Mouse (Mus musculus): ENCODE measurements around the gene Slc4a7. TPM values are rescaled to one million over a fixed set of nuclear protein-coding genes. Genes with fewer than 3 reads are reported as not detected.
"Not testable (repeated sequence)": the region's sequence is repeated elsewhere in the genome, so short reads cannot be mapped to it uniquely, and the experiment has no call there.

Gene Slc4a7
- total RNA-seq, 2 experiments from 2014 or later = 16.6 to 17.5 TPM

DNA sequence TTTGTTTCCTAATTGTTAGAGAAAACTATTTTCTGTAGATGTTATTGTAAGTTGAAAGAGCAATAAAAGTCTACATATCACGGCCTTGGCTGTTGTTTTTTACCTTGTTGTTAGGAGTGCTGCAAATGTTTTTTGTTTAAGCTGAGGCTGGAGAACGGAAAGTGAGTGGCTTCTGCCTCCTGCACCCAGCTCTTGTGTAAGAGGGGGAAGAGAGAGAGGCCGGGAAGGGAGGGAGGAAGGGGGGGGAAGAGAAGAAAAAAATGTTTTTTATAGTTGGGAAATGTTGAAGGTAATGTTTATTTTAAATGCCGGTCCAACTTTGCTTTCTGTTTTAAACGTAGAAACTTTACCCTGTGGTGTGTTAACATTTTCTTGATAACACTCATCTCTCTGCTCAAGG, 97.8 kb downstream of the Slc4a7 start:
- DNase-seq (ENCODE audit: low spot score in 2 of 2) = no peak

DNA sequence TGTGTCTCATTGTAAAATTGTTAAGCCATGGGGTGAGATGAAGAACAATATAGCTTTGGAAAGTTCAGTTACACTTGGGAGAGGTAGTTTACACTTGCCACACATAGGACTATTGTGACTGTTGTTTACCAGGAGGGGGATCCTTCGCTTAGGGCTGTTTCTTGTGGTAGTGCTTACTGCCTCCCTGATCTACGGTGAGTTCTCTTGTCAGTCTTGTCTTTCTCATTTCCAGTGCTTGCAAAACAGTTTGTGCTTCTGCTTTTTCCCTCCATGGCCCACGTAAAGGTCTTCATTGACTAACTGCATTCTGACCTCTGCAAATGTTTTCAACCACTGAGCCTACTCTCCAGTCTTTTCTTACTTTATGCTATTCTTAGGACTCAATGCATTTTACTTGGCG, 98.3 kb downstream of the Slc4a7 start:
- DNase-seq (ENCODE audit: low spot score in 2 of 2) = no peak

DNA sequence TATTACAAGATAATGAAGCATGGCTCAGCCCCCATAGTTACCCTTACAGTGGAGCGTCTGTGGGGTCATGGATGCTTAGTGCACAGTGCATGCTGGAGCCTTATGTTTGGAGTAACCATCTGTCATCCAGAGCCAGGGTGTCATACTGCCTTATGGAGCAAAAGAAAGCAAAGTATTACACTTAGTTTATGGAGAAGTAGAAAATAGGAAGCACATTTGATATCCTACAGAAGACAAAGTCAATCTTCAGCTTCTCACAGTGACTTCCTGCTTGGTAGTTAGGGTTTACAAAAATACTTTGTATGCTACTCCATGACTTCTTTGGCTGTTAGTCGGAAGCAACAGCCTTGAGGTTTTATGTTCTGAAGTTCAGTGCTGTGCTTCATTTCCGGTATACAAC, 98.7 kb downstream of the Slc4a7 start:
- no peak for DNase-seq (ENCODE audit: low spot score in 2 of 2)

DNA sequence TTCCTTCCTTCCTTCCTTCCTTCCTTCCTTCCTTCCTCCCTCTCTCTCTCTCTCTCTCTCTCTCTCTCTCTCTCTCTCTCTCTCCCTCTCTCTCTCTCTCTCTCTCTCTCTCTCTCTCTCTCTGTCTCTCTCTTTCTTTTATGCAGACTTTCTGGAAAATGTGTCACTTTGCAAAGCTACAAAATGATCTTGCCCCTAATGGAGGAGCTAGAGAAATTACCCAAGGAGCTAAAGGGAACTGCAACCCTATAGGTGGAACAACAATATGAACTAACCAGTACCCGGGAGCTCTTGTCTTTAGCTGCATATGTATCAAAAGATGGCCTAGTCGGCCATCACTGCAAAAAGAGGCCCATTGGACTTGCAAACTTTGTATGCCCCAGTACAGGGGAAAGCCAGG, 101.0 kb downstream of the Slc4a7 start, which contains the start of gene Nek10:
Gene Nek10 (plus strand): TSS at position 301 of the 400 bp plus-strand sequence.
- DNase-seq (ENCODE audit: low spot score in 2 of 2) = not testable (repeated sequence)

DNA sequence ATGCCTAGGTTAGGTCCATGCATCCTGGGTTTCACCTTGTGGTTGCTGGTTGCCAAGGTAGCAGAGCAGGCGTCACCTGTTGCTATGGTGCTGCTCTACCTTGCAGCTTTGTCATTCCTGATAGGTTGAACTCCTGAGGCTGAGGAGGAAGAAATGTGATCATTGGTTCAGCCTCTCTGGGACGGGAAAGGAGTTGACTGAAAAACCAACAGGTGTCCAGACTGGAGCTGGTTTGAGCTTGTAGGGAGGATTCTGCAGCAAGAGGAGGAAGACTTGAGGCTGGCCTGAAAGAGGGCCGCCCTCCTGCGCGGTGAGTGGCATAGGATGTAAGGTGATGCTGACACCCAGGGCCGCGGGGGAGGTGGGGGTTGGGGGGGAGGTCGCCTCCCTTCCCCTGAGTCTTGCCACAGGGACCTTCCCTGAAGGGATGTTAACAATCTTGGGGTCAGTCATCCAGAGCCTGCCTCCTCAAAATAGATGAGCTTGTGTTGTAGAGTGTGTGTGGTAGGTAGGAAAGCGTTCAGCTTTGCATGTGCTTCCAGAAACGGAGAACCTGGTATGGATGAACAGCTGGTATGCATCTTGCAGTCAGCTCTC, 101.9 kb downstream of the Slc4a7 start:
- DNase-seq (ENCODE audit: low spot score in 2 of 2) = peak; percentile 8 to 18

DNA sequence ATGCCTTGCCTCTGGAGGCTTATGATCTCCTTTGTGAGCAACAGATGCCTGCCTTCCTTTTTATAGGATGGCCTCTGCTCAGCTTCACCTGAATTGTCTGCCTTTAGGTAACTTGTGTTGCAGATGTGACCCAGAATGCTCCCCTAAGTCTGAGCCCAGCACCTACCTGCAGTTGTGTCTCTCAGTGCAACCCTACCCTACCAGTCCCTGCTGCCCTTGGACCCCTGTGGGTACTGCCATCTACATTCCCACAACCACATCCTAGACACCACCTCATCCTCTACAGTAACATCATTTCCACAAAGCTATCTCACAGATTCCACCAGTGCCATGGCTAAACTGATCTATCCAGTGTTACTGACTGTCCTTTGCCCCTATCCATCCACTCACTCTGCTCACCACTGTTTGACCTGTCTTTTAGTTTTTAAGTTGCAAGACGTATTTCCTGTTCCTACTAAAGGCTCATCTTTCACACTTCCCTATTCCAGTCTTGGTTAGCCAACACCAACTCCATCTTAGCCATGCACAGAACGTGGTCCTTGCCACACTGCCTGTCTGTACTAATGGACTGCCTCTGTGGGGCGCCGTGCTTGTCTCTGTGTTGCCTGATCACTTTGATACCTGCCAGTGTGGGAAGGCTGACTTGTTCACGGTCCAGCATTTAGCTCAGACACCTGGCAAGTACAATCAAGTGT, 102.6 kb downstream of the Slc4a7 start:
- no peak for DNase-seq (ENCODE audit: low spot score in 2 of 2)

DNA sequence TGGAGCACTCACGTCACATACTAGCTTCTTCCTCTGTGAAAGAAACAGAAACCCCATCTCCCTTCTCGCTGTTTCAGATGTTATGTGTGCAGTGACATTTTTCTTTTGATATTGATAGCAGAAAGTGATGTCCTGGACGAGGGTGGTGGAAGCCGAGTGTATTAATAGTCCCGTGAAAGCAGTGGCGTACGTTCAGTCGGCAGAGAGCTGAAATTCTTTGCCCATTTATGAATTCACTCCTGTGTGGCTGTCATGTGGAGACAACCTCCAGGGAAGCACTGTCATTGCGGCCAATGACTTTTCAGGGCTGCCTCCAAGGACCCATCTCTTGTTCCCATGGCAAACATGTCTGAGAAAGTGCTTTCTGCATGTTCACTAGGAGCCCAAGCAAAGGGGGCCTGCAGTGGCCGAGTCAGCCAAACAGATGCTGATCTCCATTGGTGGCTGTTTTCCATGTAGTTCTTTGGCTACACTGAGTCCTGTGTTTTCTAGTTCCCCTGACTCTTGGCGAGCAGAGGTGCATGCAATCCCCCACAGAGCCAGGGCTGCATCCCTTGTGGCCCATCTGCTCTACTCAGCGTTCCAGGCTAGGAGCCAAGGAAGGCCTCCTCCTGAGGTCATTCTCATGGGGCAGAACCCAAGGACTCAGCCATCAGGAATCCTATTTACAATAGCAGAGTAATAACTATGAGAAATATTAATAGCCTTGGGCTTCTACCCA, 130.6 kb downstream of the Slc4a7 start:
- DNase-seq (ENCODE audit: low spot score in 2 of 2) = peak in 1 of 2 experiments; percentile 21

DNA sequence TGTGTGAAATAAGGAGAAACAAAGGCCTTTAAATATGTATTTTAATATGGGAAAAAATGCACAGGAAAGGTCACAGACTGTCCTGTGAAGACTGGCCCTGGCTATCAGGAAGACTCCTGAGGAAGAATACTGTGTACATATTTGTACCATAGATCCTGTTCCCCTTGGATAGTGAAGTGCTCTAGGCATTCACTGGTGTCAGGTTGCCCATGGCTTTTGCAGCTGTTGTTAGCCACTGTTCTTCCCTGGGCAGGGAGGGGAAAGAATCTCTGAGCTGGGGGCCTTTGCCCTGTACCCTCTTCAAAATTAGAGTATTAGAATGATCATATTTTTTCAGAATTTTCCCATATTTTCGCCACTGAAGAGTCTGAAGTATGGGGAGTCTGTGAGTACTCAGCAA, 131.4 kb downstream of the Slc4a7 start:
- DNase-seq (ENCODE audit: low spot score in 2 of 2) = no peak

DNA sequence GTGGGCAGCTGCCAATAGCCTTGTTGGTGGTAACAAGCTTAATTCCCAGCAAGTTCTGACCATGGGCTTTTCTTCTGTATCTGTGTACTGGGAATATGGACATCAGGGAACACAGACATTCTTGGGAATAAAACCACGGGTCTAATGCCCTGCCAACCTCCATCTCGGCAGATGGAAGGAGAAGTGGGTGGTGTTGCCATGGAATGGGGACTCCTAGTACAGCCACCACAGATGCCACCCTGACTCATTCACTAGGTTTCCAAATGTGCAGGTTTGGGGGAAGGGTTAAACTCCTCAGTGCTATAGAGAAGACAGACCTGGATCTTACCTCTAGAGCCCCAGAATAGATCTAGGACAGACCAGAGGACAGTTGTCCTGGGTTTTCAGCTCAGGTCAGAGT, 132.2 kb downstream of the Slc4a7 start:
- DNase-seq (ENCODE audit: low spot score in 2 of 2) = peak; percentile 34 to 43

DNA sequence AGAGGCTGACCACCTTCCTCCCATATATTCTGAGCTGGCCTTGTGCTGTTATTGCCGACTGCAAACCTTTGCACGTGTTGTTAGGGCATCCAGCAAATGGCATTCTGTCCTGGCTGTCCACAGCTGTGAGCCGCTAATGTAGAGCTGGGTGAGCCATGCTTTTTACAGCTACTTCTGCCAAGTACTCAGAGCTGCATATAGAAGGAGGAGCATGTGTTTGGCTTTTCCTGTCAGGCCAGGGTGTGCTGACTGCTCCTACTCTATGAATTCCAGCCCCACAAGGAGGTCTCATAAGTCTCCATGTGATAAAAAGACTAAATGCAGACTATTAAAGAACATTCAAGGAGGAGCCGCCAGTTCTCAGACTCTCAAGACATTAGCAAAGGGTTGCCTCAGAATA, 135.5 kb downstream of the Slc4a7 start:
- DNase-seq (ENCODE audit: low spot score in 2 of 2) = no peak

DNA sequence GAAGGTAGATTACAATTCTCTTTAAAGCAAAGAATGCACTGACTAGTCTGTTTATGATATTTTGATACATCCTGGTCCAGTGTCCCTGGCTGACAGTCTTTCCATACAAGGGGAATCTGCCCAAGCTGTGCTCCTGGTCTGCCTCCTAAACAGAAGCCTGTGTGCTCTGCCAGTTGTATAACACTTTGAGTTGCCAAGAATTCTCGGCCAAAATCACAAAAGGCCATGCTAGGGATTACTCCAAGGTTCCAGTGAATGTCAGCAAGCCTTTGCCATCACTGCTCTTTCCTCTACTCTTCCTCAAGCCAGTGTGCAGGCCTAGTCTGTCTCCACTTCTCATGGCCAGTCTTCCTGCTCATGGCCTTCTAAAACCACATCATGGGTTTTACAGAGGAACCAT, 136.0 kb downstream of the Slc4a7 start:
- DNase-seq (ENCODE audit: low spot score in 2 of 2) = no peak

DNA sequence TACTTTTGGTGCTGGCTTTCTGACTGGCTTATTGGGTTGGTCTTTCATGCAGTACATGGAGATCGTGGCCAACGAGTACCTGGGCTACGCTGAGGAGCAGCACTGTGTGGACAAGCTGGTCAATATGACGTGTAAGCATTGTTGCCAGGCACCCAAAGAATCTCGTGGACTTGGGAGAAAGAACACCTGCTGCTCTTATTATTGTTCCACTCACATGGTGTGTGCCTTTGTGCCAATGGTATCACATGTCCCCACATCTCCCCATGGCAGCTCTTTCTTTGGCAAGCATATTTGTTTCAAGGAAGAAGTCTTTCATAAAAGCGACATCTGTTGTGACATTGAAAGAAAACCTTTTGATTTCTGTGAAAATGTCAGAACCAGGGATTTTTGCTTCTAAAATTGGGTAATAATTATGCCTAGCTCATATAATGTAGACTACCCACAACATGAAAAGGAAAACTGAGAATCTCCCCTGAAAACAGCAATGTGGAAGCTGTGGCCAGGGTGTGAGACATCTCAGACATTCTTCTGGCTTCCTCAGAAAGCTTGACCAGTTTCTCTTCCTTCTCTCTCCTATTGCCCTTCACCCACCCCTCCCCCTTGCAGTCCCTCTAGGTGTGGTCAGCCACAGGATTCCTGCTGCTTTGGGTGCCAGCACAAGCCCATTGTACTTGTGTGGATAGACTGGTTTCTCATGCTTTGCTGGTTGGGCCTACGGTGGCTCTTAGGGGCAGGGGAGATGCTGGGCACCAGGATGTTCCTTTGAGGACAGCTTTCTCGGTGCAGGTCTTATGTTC, 140.9 kb downstream of the Slc4a7 start:
- no peak for DNase-seq (ENCODE audit: low spot score in 2 of 2)

Other genes starting within 250 kb of the Slc4a7 start
- 1 to 10 TPM; 2.1 to 2.2 TPM for gene Nek10, start 101.1 kb downstream of the Slc4a7 start, total RNA-seq (2021)

Measured in left cerebral cortex, adult 18-20 months (tissue).